Mouse (Mus musculus) spleen, postnatal 14 days (tissue): ENCODE results near the gene Pcnx4.

ENCODE experiments used
- DNase-seq, 2 experiments: peaks; one replicate each; pipeline ENCODE4 v3.0.0; 2021 to 2022; ENCODE audit warnings: low spot score in 2 of 2

The Pcnx4 gene

DNA sequence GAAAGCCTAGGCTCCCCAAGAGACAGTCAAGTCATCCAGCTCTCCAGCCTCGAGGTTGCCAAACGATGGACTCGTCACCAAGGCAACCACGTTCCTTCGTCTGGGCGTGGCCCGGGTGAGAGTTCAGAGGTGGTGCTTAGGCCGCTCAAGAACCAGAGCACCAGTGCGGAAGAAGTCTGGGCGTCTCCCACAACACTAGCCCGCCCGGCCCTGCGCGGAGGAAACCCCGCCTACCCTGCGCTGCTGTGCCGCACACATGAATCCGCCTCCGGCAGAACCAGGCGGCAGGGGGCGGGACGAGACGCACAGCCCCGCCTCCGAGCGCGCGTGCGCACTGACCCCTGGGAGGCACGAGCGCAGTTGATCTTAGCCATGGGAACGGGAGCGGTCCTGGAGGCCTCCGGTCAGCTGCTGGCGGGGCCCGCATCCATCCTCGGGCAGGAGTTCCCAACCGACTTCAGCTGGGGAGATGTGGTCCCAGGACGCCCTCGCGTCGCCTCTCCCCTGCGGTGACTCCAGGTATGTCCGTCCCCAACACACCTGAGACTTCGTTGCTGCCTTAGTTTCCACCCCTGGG lies at the start of gene Pcnx4:
Pcnx4 (plus strand) TSS at position 363 of the 577 bp plus-strand sequence.
- DNase-seq, result peak; percentile 85 to 87

DNA sequence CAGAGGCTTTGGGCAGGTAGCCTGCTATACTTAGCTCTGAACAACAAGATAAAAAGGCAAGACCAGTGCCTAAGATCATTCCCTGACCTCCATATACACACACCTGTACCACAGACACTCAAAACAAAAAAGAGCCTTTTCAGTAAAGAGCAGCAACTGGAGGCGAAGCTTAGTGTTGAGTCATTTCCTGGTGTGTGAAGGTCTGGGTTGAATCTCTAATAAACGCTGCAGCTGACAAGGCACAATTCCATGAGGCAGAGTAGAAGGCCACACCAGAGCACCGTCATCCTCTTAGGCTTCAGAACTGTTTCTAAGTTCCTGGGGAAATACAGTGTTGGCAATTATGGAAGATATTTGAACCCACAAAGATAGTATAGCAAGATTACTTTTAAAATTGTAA lies 48.7 kb upstream of the Pcnx4 start:
- DNase-seq, result no peak

DNA sequence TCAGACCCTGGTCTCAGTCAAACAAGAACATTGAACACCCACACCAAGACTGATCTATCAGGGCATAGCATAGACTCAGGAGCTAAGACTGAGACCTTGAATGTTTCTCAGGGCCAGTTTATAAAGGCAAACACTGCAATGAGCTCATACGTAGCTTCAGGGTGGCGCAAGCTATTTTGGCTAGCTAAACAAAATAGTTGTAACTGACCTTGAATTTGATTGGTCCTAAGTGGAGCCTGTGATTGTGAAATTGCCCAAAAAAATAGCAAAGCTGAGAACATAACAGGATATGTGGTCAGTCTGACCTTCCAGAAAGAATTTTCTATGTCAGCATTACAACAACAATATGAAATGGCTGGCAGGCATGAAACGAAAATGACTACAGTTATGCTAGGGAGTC lies 46.2 kb upstream of the Pcnx4 start:
- no peak for DNase-seq

DNA sequence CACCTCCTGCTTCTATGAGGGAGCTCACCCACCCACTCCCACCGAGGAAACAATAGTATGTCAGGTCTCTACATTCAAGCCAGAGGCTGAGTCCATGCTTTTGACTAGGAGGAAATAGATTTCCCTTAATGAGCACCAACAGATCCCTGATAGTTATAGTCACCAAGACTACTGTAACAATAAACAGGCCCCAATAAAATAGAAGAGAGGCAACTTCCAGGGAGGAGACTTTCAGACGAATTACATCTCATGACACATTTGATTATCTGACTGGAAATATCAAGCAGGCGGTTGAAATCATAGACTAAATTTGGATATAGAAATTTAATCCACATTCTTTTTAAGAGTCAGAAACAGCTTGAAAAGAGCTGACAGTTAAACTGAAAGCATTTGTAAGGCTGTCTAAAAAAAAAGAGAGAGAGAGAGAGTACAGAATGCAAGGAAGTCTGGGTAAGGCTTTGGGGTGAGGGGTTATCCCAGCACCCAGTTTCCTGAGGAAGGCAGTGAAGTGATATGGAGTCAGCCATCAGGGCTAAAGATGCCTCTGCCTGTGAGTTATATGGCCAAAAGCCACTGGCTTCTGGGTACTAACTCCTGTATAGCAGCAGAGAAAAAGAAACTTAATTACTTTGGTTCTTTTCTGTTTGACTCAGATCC lies 45.0 kb upstream of the Pcnx4 start:
- no peak for DNase-seq

DNA sequence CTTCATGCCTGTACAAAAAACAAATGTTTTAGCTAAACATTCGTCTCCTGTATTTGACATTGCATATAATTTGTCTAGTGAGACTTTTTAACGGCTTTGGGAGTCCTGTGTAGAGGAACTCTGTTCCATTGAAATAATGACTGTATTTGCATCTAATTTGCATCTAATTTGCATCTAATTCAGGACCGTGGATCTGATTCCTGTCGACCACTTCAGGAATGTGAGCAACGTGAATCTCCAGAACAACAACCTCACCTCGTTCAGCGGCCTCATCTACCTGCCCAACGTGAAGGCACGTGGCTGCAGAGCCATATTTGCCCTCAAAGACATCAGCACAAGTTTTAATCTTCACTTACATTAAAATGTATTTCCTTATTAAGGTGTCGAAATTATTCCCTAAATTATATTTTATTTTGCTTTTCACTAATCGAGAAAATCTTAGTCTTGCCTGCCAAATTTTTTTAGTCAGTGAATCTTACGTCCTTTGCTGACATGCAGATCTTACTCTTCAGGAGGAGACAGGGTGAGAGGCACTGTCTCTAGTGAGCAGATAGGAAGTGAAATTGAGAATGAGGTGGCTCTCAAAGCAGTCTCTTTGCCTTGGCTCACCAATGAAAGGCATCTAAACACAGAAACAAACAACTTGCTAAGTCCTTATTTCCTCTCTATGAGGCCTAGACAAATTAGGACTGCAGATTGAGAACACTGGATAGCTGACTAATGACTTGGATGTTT lies 39.1 kb upstream of the Pcnx4 start:
- no peak for DNase-seq

DNA sequence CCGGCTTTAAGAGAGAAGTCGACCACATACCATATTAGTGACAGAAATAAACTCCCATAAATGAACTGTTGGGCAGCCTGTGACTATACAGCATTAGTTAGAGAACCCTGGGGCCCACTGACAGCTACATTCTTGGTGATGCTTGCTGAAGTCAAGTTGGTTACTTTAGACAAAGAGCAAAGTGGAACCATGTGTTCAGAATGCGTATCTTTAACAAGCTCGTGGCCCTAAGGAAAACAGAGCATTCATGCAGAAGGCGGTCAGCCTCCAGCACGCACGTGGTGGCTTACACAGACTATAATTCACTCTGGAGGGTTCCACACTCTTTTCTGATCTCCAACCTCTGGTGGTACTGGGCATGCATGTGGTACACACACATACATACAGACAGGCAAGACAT lies 26.6 kb upstream of the Pcnx4 start:
- no peak for DNase-seq

DNA sequence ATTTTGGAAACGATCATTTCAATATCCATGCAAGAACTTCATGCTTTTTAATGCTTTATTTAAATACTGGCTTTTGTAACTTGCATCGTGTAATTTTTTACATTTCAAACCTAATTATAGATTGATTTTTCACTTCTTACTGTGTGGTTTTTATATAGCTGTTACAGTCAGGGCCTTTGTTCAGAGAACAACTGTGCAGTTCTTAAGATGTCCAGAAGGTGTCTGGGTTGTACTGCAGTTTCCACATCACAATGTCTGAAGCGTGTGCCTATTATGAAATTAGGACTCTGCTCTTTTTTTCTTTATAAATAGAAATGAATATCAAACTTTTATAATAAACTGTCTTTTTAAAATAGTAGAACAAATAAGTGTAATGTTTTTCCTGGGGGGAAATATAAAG lies 20.7 kb upstream of the Pcnx4 start:
- no peak for DNase-seq

DNA sequence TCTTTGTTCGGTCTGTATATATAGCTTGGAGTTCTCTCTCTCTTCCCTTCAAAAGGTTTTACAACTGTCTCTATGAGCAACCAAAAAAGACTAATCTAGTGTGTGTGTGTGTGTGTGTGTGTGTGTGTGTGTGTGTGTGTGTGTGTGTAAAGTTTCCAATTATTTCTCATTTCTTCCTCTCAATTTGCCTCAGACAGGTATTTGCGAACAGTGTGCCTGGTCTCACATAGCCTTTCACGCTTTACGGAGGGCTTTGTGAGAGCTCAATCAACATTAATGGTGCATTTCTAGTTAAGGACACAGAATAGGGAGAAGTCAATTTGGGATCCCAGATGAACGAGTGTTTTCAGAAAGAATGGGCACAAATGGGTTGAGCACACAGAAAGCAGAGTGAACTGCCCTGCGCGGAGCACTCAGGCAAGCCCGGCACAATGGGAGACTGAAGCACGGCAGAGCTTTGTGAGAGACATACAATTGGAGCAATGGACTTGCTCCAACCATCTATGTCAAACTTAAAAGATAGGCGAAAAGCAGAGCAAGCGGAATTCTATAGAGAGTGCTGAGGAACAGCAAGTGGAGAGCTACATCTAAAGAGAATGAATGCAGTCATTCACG lies 18.0 kb upstream of the Pcnx4 start:
- DNase-seq, result no peak

DNA sequence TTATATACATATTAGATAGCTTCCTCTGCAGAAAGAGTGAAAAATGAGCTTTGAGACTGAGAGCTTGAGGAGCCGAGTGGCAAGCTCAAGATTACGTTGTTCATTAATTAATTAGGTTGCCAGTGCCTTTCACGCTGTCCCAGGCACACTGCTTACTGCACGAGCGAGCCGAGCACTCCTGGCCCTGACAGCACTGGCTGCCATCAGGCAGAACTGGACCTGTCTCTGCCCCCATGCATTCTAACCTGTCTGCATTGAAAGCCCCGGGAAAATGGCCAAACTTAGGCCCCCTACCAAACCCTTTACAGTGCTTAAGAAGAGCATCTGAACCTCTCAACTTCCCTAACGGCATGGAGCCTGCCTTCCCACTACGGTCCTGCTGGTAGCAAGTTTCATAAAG lies 16.8 kb upstream of the Pcnx4 start:
- DNase-seq, result no peak

DNA sequence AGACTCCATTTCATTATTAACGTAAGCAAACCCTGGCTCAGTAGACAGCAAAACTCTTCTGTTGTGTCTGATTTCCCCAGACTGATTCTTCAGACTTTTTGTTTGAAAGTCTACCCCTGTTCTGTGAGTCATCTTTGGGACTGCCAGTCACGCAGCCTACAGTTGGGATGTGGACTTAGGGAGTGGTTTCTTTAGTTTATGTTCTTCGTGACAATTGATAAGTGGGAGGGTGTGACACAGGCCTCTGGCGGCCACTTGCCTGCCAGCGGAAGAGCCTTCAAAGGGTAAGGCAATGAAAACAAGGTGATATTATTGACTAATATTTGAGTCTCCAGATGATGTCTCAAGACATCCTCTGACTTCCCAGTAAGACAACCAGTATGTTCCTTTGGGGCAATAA lies 16.3 kb upstream of the Pcnx4 start:
- no peak for DNase-seq

DNA sequence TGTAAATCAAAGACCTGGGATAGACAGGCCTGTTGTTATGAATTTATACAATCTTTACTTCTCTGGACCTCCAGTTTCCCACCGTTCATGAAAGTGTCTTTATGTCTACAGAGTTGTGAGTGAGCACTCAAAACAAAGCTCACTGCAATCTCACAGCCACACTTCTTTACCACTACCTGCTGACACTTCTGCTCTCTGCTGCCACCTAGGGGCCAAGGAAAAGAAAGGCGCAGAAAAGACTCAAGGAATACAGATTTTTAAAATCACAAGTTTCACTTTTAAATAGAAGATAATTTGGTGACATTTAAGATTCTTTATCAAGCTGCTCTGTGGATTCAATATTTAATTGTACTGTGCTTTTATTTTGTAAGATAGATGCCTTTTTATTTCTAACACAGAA lies 15.5 kb upstream of the Pcnx4 start:
- peak; percentile 16 to 49 for DNase-seq

DNA sequence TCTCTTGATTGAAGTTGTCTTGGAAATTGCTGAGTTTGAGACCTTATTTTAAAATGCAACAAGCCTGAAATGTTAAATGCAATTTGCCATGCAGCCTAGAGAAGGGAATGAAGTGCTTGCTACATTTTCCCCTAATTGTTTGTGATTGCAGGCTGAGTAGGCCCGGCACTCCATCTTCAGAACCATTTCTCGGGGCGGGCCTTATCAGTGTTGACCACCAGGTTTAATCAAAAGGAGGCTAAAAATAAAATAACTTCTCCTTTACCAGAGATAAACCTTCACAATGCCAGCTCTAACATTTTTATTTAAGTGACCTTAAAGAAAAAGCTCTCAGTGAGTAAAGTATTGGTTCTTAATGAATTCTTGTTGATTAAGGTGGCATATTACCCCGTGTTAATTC lies 10.6 kb upstream of the Pcnx4 start:
- no peak for DNase-seq

DNA sequence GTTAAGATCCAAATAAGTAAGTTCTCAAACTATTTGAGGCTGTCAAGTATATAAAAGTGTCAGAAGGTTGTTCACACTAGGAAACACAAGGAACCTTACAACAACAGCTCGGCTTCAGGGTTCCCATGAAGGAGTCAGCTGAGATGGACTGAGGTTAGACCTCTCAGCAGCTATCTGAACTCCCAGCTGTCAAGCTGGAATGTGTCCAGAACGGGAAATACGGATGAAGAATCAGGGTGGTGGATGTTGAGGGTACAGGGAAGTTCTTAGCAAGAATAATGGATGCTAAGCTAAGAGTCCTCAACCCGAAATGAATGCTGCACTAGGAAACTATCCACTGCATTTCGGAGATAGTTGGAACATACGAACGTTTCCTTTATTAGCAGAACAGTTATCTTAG lies 3.9 kb upstream of the Pcnx4 start:
- DNase-seq, result no peak

DNA sequence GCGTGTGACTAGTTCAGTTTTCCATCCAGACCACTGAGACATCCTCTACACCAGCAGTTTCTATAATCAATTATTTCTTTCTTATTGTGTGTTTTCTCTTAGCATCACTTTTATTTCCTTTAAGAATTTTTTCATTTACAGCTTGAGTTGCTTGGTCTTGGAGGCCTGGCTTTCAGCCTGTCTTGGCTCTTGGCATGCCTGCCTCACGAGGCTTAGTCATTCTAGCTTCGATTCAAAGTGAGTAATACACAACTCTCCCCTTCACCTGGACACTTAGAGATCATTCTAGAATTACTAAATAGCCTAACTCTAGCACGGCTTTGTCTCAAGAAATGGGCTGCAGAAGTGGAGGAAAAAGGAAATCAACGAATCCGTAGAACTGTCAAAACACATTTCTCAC lies 2.2 kb upstream of the Pcnx4 start:
- no peak for DNase-seq

DNA sequence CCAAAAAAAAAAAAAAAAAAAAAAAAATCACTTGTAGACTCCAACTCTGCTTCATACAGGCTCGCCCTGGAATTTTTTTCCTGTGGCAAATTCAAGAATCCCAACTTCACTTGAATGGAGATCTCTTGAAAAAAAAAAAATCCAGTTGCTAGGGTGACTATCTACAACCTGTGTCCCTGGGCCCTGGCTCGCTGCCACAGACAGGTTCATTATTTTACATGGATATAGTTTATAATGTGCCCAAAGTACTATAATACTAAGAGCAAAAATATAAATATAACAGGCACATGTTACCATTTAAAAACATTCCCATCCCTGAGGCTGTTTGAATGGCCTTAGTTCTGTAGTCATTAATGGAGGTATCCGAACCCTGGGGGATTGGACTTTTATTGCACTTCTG lies 584 bp upstream of the Pcnx4 start:
- no peak for DNase-seq

DNA sequence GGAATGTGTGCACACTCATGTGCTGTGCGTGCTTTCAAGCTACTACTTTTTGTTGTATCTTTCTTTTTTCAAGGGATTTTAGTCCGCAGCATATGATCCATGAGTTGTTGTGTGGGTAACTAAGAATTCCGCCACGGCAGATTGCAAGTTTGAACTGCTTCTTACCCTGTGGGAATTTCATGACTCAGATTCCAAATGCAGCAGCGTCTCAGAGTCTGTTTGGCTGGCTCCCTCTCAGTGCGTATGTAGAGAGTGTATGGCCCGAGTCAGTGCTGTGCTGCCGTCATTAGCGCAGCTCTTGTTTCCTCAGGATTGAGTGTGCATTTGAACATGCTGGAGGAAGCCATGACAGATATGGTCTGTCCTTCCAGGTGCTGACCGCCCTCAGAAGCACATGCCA lies 2.4 kb downstream of the Pcnx4 start:
- no peak for DNase-seq

DNA sequence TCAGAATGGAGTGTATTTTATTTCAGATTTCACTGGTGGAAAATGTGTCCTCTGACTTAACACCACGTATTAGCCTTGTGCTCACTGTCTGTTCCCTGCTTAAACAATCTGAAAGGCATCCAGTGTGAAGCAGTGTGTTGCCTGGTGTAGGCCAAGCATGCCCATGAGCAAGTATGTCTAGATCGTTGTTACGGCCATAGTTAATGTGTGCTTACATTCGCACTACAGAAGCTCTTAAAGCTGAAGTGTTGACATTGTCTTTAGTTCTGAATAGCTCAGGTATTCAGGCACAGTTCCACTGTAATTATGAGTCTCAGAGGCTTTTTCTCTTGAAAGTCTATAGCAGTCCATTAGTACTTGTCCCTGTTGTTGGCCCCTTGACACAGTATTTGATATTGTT lies 18.2 kb downstream of the Pcnx4 start:
- no peak for DNase-seq

DNA sequence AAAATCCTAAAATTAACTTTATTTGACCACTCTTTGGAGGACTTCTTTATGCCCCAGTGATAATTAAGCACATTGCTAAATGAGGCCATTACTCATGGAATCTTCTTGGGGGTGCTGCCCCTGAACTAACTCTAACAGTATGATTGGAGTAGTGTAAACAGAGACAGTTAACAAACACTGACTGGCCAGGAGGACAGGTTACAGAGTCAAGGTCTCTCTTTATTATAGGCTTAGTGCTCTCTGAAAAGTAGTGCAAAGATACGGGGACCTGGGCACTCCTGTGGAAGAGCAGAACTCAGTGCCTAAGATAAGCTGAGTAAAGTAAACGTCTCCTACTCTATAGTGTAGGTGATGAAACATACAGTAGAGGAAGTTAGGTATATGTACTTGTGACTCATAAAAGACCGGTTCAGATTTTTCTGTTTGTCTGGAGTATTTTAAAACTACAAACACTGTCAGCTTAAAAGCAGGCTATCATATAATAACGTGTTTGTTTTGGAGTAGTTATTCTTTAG lies 28.2 kb downstream of the Pcnx4 start:
- no peak for DNase-seq

DNA sequence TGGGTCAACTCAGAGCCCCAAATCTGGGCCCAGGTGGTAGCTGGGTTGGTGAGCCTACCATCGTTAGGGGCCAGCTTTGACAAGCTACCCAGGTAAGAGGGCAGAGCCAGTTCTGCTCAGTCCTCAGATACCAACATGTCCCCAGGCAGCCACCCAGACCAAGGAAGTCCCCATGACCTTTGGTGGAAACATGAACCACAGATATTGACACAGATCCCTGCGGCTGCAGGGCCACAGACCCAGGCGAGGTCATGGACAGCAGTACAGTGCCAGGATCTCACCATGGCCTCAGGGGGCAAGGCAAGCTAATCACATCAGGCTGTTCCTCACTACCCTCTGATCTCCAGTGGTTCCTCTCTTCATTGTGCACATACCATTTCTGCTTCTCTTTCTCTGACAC lies 45.8 kb downstream of the Pcnx4 start:
- DNase-seq, result no peak

DNA sequence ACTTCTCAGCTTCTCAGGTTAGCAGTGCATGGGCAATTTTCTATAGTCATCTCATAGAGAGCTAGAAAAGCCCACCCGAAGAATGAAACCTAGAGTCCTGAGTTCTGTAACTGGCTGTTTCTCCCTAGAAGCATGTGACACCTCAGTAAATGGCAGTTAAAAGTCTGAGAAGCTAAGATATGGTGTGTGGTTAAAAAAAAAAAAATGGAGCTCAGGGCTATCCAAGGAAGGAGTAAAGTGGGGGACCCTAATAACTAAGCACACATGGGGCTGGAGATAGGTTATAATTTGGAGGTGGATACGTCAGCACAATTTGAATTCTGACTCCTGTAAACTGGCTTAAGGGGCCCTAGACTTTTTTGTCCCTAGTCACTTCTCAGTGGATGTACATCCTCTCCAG lies 46.9 kb downstream of the Pcnx4 start:
- DNase-seq, result no peak

DNA sequence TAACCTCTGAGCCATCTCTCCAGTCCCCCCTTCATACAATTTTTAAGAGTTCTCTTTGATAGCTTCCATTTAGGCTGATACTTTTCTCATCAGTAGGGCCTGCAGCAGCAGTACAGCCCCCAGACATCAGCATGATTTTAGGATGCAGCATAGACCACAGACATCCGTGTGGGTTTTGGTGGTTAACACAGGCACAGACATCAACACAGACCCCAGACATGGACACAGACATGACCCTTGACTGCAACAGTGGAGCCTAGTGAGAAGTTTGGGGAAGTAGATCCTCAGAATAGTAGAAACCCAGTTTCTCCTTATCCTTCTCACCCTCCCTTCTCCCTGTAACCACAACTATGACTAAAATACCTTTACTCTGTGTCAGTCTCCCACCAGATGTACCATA lies 49.2 kb downstream of the Pcnx4 start:
- no peak for DNase-seq

DNA sequence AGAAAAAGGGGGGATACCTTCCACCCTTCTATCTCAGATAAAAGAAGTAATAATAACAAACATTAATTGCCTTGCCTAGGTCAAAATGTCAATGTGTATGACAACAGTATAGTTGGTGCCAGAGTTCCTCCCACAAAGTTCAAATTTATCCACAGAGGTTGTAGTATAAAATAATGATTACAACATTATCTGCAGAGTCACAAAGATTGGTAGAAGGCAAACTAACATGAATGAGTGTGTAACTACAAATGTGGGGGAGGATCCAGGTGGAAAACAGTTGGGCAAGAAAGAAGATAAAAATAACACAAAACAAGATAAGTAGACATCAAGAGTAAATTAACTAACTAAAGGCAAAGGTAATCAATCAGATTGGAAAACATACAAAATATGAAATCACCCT lies 56.8 kb downstream of the Pcnx4 start:
- DNase-seq, result no peak

DNA sequence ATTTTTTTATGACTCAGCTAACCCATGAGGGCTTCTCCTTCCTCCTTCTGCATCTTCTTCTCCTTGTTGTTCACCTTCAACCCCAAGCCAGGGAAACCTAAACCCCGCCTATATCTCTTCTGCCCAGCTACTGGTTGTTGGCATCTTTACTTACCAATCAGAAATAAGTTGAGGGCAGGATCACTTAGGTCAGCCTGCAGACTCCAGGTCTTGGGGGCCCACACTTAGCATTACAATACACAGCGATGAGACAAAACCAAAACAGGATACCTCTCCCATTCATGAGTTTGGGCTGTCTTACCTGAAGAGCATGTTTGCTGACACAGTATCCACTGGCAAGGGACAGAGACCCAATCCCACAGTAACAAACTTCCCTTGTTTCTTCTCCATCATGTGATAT lies 57.8 kb downstream of the Pcnx4 start:
- no peak for DNase-seq
